Mouse (Mus musculus): Measurements from ENCODE around the gene Speg. TPM values are rescaled to one million over a fixed set of nuclear protein-coding genes. Genes with fewer than 3 reads are reported as not detected.

The Speg gene
- total RNA-seq, 2 experiments from 2014 or later = 12.8 to 30.6 TPM

GRCm38 (mm10) chr1:75442811-75443210 lies 67.7 kb downstream of the Speg start:
- no peak for DNase-seq

GRCm38 (mm10) chr1:75443247-75444024 lies 68.3 kb downstream of the Speg start:
- DNase-seq = no peak

- no peak for DNase-seq
Measured at GRCm38 (mm10) chr1:75444208-75444607, 69.1 kb downstream of the Speg start.

DNA sequence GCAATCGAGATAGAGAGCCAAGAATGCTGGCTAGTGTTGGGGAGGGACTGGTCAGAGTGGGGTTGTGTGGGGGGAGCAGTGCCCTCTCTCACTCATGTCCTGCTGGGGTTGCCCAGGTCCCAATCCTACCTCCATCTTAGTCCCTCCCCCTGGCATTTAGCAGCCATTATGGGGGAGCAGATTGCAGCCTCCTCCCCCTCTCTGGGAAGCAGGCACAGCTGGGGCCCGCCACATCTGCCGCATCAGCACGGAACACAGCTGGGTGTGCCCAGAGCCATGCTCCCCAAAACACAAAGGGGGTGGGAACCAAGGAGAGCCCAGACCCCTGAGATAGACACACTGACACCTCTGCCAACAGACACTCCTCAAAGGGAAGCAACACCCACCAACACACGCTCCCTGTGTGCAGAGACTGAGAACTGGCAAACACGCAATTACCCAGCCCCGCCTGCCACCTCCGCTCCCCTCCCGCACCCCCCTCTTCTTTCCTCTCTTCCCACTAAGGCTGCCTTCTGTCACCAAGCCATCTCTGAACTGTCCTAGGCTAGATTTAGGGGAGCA lies 70.1 kb downstream of the Speg start:
- DNase-seq = no peak

DNA sequence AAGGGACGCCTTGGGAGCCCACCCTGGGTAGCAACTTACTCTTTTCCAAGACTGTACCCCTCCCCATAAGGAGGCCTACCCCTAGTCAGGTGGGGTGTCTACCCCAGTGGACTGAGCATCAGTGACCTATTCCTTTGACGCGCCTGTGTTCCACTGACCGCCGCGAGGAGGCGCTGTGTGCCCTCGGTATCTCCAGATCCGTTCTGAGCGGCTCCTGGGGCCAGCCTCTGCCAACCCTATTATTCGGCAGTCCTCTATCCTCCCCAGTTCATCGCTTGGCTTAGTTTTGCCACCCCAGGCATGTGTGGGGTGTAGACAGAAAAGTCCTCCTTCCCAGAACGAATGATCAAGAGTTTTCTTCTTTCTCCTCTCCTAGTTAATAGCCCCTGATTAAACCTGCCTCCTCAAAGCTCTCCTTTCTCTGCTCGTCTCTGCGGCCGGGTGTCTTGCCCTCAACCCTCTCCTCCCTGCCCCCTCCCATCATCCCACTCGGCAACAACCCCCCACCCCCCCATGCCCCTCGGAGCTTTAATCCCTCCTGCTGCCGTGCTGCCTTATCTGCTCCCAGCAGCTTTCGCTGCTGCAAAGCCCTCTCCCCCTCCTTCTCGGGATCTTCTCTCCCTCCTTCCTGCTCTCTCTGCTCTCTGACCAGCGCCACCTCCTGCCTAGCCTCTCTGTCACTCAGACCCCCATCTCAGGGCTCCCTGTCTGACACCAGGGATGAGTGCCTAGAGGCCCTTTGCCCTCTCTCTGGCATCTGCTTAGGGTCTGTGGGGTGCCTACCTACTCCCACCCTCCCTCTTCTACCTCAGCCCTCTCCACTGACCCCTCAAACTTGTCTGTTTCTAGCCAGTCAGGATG lies 70.9 kb downstream of the Speg start:
- DNase-seq = peak; percentile 85

DNA sequence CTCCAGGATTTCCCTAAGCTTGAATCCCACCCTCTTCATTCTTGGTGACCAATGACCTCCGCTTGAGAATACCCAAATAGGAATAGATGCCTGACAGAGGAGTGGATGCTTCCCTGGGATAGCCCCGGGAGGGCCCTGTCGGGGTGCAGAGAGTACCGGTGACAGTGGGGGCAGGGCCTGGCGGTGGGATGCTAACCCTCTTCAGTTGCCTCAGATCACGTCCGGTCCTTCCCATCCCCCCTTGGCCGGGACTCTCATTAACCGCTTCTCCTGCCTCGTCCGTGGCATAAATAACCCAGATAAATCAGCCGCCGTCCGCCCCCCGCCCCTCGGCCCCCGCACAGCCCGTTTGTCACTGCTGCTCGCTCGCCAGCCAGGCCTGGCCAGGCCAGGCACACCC lies 71.6 kb downstream of the Speg start:
- DNase-seq = peak; percentile 16

DNA sequence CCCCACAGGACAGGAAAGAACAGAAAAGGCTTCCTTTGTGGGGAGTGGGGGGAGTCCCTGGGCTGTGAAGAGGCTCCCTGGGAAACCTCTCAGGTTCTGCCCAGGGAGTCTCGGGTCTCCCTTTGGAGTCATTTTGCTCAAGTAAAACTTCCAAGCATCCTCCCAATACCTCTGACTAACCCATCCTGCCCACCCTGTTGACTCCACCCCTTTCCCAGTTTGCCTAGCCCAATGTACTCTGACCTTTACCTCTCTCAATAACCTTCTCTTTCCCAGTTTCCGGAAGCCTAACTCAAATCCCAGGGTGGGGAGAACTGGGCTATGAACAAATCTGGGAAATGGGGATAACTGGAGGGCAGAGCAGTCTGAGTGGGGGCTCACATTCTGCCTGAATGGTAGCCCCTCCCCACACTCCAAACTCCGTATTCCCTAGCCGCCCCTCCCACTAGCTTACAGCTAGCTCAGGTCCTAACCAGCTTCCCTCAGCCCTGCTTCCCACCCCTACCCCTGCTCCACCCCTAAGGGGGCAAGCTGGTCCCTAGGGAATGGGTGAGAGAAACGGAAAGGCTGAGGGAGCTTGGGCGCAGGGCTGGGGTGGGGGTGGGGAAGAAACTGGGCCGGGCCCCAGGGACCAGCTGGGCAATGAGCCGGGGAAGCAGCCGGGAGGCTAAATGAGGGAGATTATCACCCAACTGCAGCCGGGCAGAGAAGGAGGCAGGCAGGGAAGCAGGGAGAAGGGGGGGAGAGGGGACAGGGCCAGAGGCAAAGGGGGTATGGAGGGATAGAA lies 72.4 kb downstream of the Speg start:
- peak; percentile 22 for DNase-seq

DNA sequence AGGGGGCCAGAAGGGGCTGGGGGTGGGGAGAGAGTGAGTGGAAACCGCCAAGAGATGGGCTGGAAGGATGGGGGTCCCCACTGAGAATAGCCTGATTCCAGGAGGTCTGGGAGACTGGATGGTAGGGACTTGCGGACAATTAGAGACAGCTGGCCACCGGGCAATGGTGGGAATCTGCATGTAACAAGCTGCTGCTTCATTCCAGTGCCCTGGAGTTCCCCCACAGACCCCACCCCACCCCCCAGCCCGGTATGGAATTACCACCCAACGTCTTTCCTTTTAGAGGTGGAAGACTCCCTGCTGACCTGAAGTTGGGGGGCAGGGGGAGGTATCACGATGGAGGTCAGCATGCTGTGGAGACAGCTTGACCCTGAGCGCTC lies 72.9 kb downstream of the Speg start:
- no peak for DNase-seq

DNA sequence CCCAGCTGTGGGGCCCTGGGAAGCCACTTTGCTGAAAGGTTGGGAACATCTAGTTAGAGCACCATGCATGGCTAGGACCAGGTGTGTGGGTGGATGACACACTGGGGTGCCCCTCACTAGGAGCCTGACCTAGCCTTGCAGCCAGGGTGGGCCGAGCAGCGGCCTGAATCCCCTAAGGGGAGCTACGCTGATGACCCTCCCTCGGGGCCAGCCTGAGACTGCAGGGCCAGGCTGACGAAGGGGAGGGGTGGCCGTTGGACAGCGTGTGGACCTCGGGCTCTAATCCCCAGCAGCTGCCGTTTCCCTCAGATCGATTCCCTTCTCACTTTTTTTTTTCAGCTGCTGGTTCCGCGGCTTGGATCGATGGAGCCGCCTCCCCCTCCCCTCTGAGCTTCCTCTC lies 73.8 kb downstream of the Speg start:
- no peak for DNase-seq

DNA sequence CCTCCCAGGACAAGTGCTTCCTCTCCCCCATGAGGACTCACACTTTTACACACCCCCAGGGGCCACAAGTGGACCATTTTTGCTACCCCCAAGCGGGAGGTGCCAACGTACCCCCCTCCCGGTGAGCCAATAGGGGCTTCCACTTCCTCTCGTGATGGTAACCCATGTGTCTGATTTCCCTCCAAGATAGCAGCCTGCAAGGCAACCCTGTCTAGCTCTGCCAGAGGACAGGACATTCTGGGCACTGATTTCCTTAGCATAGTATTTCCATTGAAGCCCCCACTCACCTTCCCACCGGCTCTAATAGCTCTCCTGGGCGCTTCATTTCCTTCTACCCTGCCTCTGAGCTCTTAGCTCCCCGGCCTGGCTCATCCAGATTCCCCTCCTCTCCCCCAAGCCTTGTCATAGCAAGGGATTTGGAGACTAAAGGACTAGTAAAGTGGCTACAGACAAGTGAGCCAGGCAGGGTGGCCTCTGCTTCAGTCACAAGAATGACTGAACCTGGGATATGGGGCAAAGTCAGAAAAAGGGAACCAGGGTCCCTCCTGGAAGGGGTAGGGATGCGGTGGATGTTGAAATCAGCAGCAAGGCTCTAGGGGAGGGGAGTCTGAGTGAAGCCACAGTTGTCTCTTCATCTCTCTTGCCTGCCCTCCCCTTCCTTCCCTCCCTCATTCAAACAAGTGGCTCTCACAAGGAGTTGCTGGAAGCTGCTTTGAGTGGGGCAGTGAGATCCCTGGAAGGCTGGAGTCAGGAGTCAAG lies 74.5 kb downstream of the Speg start:
- DNase-seq = no peak

- DNase-seq = no peak
Measured at GRCm38 (mm10) chr1:75450314-75451005, 75.4 kb downstream of the Speg start, which contains the start of gene Asic4. Asic4 (plus strand) TSS chr1:75450436.

GRCm38 (mm10) chr1:75451900-75452299 lies 76.8 kb downstream of the Speg start:
- no peak for DNase-seq

DNA sequence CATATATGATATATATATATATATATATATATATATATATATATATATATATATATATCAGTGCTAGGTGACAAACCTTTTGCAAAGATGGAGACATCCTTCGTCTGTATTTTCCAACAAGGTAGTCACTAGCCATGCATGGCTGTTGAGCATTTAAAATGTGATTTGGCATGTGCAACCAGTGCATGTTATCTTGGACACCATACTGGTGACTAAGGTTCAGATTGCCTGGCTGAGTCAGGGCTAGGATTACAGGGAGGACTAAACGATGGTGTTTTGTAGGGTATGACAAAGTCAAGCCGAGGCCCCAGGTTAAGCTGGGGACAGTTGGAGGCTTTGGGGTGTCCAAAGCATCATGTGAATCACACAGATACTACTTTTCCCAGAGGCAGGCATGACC lies 80.3 kb downstream of the Speg start:
- no peak for DNase-seq

GRCm38 (mm10) chr1:75455948-75456347 lies 80.9 kb downstream of the Speg start:
- no peak for DNase-seq

GRCm38 (mm10) chr1:75456746-75457564 lies 81.9 kb downstream of the Speg start:
- DNase-seq = no peak

DNA sequence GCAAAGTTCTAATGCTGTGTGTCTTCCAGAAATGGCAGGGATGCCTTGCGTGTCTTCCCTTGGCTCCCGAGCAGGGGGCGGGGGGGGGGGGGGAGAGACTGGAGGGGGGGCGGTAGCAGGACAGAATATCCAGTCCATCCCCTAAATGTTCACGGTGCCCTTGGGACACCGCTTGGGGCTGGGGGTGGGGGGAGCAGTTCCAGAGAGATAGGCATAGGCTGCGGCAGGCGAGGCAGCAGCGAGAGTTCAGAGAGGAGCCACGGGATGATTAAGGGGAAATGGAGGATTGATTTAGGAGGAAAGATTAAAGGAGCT lies 82.6 kb downstream of the Speg start:
- DNase-seq = no peak

GRCm38 (mm10) chr1:75458025-75458788 lies 83.1 kb downstream of the Speg start:
- DNase-seq = peak; percentile 59

GRCm38 (mm10) chr1:75458789-75459684 lies 83.9 kb downstream of the Speg start:
- no peak for DNase-seq
